Mouse (Mus musculus) myocyte (in vitro differentiated cells): Measurements from ENCODE around the gene BC048671. TPM values are rescaled to one million over a fixed set of nuclear protein-coding genes. Genes with fewer than 3 reads are reported as not detected.

Experiments used
- H3K27me3 ChIP-seq: one replicate; pipeline ENCODE4 v1.6.1; 2011; ENCODE audit not compliant: control insufficient read depth, insufficient read depth, insufficient read length
- H3K36me3 ChIP-seq: one replicate; pipeline ENCODE4 v1.6.1; 2011; ENCODE audit not compliant: control insufficient read depth, insufficient read depth
- H3K4me2 ChIP-seq: one replicate; pipeline ENCODE4 v1.6.1; 2011; ENCODE audit warnings: low read depth, control low read depth
- H3K4me3 ChIP-seq: one replicate; pipeline ENCODE4 v1.5.1; 2011; ENCODE audit warnings: mild to moderate bottlenecking, control low read depth, moderate library complexity
- H3K79me2 ChIP-seq: one replicate; pipeline ENCODE4 v1.6.1; 2011; ENCODE audit not compliant: control insufficient read depth, insufficient read depth
- H3ac ChIP-seq: one replicate; pipeline ENCODE4 v1.6.1; 2011; ENCODE audit not compliant: control insufficient read depth, insufficient read length
- CEBPB ChIP-seq: IDR thresholded peaks from 2 replicates; pipeline ENCODE4 v1.6.1; 2011; ENCODE audit warnings: mild to moderate bottlenecking, moderate library complexity; ENCODE audit not compliant: poor library complexity, insufficient read depth, severe bottlenecking
- E2F4 ChIP-seq: IDR thresholded peaks from one replicate; pipeline ENCODE4 v1.6.1; 2011; ENCODE audit warnings: mild to moderate bottlenecking, control low read depth, moderate library complexity; ENCODE audit not compliant: insufficient read depth
- MAX ChIP-seq: IDR thresholded peaks from one replicate; pipeline ENCODE4 v1.6.1; 2011; ENCODE audit warnings: low read depth, mild to moderate bottlenecking, control low read depth
- MYOD1 ChIP-seq, 3 experiments: IDR thresholded peaks; one replicate each; pipeline ENCODE4 v1.6.1; 2011; ENCODE audit warnings: control low read depth in 2 of 3, low read depth in 2 of 3, mild to moderate bottlenecking in 2 of 3, moderate library complexity in 1 of 3; ENCODE audit not compliant: insufficient read length in 2 of 3, control insufficient read depth in 1 of 3
- MYOG ChIP-seq, 3 experiments: IDR thresholded peaks; one replicate each; pipeline ENCODE4 v1.6.1; 2011; ENCODE audit warnings: control low read depth in 2 of 3, low read depth in 2 of 3, mild to moderate bottlenecking in 2 of 3; ENCODE audit not compliant: insufficient read length in 2 of 3, control insufficient read depth in 1 of 3, insufficient read depth in 1 of 3
- POLR2A ChIP-seq: IDR thresholded peaks from one replicate; pipeline ENCODE4 v1.6.1; 2011; ENCODE audit warnings: low read depth, mild to moderate bottlenecking, control low read depth, moderate library complexity; ENCODE audit not compliant: insufficient read length
- POLR2AphosphoS2 ChIP-seq: IDR thresholded peaks from one replicate; pipeline ENCODE4 v1.6.1; 2011; ENCODE audit warnings: low read depth, control low read depth; ENCODE audit not compliant: insufficient read length
- REST ChIP-seq: IDR thresholded peaks from one replicate; pipeline ENCODE4 v1.6.1; 2011; ENCODE audit warnings: mild to moderate bottlenecking, control low read depth, moderate library complexity; ENCODE audit not compliant: insufficient read depth, insufficient read length
- SRF ChIP-seq: IDR thresholded peaks from one replicate; pipeline ENCODE4 v1.6.1; 2011; ENCODE audit warnings: low read depth; ENCODE audit not compliant: control insufficient read depth, insufficient read length
- TCF12 ChIP-seq: IDR thresholded peaks from one replicate; pipeline ENCODE4 v1.6.1; 2011; ENCODE audit warnings: mild to moderate bottlenecking, control low read depth; ENCODE audit not compliant: poor library complexity, insufficient read depth, severe bottlenecking
- TCF3 ChIP-seq: IDR thresholded peaks from one replicate; pipeline ENCODE4 v1.6.1; 2011; ENCODE audit warnings: low read depth, control low read depth; ENCODE audit not compliant: insufficient read length
- USF1 ChIP-seq: IDR thresholded peaks from one replicate; pipeline ENCODE4 v1.6.1; 2011; ENCODE audit warnings: low read depth, mild to moderate bottlenecking, control low read depth, moderate library complexity
- polyA plus RNA-seq: library from polyadenylated mRNA; unstranded; fragments of >200 nt; fragmentation: generic; extraction: Trizol; gene quantifications from one replicate; pipeline ENCODE4 v1.2.1, GENCODE M21; 2012; ENCODE audit warnings: missing spikeins

BC048671 gene
- polyA plus RNA-seq, 1 experiment: not detected

DNA sequence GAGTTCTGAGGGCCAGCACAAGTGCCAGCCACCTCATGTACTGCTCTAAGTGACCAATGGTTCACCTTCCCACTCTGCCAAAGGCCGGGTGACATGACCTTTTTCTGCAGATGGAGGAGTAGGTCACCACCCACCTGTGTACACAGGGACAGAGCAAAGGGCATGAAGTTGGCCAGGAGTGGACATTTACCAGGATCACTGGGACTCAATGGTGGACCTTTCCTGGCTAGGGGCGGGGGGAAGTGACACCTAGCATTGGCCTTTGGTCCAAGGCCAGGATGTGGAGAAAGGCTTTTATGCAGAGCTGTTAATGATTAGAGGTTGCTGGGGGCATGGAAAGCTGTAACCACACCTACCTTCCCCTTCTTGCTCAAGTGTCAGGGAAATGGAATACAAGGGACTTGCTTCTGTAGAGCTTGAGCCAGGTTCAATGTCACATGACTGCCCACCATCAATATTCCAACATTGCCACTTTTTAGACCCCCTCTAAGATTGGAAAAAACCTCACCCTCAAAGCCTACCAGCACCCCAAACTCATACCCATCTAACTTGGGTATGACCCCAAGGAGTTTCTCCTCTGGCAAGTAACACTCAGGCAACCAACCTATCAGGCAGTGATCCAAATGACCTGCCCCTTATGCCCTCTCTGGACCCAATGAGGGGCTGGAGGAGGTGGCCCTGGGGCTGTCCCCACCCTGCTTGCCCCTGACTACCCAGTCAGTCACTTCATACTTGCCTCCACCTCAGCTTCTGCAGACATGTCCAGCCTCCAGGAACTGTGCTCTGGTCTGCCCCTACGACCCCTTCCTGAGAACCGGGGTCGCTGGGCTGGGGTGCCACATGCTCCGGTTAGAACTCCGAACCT, 31.8 kb downstream of the BC048671 start, which contains the start of gene Uroc1:
Gene Uroc1 (plus strand): TSS at position 724 of the 865 bp plus-strand sequence.
- Histone ChIP-seq H3K4me2 (no peak within 1 kb of the TSS), H3K4me3 (no peak within 1 kb of the TSS), H3ac (no peak within 1 kb of the TSS), H3K36me3 (no peaks in the 10 kb centered on the region), H3K79me2 (no peaks in the 10 kb centered on the region), H3K27me3 (no peaks in the 10 kb centered on the region)
- TF ChIP-seq SRF (no peak), USF1 (no peak), CEBPB (no peak), TCF12 (no peak), REST (no peak), E2F4 (no peak), POLR2AphosphoS2 (no peak), MYOG (IDR thresholded peaks at IDR 0.05; ENCODE audit: control insufficient read depth in 1 of 3, insufficient read depth in 1 of 3, insufficient read length in 2 of 3, low read depth in 2 of 3) (no peak), TCF3 (no peak), MAX (no peak), POLR2A (no peak), MYOD1 (IDR thresholded peaks at IDR 0.05; ENCODE audit: control insufficient read depth in 1 of 3, insufficient read length in 2 of 3, low read depth in 2 of 3) (no peak)

DNA sequence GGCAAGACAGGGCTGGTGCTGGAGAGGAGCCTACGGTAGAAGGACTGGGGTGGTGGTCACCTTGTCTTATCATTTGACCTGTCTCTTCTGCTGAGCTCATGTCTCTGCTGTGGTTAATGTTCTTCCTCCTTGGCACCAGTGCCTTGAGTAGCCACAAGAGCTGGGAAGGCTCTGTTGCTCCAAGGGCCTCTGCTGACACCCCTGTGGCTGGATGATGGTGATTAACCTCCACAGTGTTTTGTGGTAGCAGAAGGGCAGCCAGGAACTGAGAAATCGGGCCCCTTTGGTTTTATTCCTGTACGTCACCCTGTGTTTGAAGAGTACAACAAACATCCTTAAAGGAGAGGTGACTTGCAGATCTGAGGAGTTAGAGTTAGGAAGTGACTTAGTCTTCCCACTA, 33.2 kb downstream of the BC048671 start:
- H3K27me3 ChIP-seq: peaks cover 7% of the 10 kb centered on the region
- H3K79me2 ChIP-seq: no peaks in the 10 kb centered on the region
- H3ac ChIP-seq: no peak overlapping the region
- H3K4me3 ChIP-seq: no peak overlapping the region
- H3K36me3 ChIP-seq: no peaks in the 10 kb centered on the region
- TF ChIP-seq CEBPB (no peak), POLR2A (no peak), SRF (no peak), MYOG (IDR thresholded peaks at IDR 0.05; ENCODE audit: control insufficient read depth in 1 of 3, insufficient read depth in 1 of 3, insufficient read length in 2 of 3, low read depth in 2 of 3) (no peak), TCF12 (no peak), E2F4 (no peak), MAX (no peak), MYOD1 (IDR thresholded peaks at IDR 0.05; ENCODE audit: control insufficient read depth in 1 of 3, insufficient read length in 2 of 3, low read depth in 2 of 3) (no peak), TCF3 (no peak), USF1 (no peak)
- no peak overlapping the region for H3K4me2 ChIP-seq

DNA sequence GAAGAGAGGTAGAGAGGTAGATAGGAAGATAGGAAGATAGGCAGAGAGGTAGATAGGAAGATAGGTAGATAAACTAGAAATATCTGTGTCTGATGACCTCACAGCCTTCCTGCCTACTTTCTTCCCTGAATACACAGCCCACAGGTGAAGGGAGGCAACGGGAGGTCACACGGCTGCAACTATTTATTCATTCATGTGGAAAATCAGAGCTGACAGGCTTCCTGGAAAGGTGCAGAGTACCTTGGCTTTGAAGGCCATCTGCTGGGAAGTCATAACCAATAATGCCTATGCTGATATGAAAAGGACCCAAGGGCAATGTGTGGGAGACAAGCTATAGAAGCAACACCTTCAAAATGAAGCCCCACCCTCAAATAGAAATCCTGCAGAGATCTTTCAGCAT, 41.3 kb downstream of the BC048671 start:
- Histone ChIP-seq H3ac (no peak overlapping the region), H3K79me2 (no peaks in the 10 kb centered on the region), H3K27me3 (peaks cover 22% of the 10 kb centered on the region), H3K36me3 (no peaks in the 10 kb centered on the region), H3K4me3 (no peak overlapping the region), H3K4me2 (no peak overlapping the region)
- no peak for TF ChIP-seq POLR2A
- TF ChIP-seq MAX: no peak
- TF ChIP-seq REST: no peak
- TF ChIP-seq SRF: no peak
- no peak for TF ChIP-seq USF1
- TF ChIP-seq TCF3: no peak
- no peak for TF ChIP-seq MYOD1 (IDR thresholded peaks at IDR 0.05; ENCODE audit: control insufficient read depth in 1 of 3, insufficient read length in 2 of 3, low read depth in 2 of 3)
- TF ChIP-seq MYOG (IDR thresholded peaks at IDR 0.05; ENCODE audit: control insufficient read depth in 1 of 3, insufficient read depth in 1 of 3, insufficient read length in 2 of 3, low read depth in 2 of 3): no peak
- TF ChIP-seq E2F4: no peak
- no peak for TF ChIP-seq TCF12
- no peak for TF ChIP-seq POLR2AphosphoS2
- TF ChIP-seq CEBPB: no peak

DNA sequence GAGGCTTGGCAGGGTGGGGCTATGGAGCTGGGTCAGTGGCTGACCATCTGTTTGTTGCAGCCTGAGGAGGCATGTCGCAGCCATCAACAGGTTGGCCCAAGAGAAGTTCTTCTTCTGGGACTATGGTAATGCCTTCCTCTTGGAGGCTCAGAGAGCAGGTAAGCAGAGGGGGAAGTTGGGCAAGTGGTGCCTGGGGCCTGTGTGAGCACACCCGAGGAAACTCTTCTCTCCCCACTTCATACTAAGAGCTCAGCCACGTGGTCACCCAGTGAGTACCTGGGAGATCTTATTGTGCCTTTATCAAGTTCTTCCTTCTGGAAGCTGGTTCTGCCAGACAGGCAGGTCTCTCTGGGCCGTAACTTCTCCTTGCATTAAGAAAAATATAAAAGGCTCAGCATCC, 46.2 kb downstream of the BC048671 start:
- H3K79me2 ChIP-seq: no peaks in the 10 kb centered on the region
- H3K4me3 ChIP-seq: no peak overlapping the region
- no peaks in the 10 kb centered on the region for H3K36me3 ChIP-seq
- H3ac ChIP-seq: no peak overlapping the region
- peaks cover 18% of the 10 kb centered on the region for H3K27me3 ChIP-seq
- no peak overlapping the region for H3K4me2 ChIP-seq
- TF ChIP-seq REST: no peak
- TF ChIP-seq TCF12: no peak
- no peak for TF ChIP-seq USF1
- TF ChIP-seq SRF: no peak
- TF ChIP-seq TCF3: no peak
- TF ChIP-seq CEBPB: no peak
- no peak for TF ChIP-seq MAX
